Mouse (Mus musculus) neural tube, embryonic 15.5 days (tissue): Measurements from ENCODE around the gene Smurf2. TPM values are rescaled to one million over a fixed set of nuclear protein-coding genes. Genes with fewer than 3 reads are reported as not detected.
A peak's percentile ranks its signal among the peaks of the same experiment; 100 is the strongest.

ENCODE experiments used
- ATAC-seq: fragments of 200-750 bp; cut with Nextera tagmentation; 2 replicates; pipeline ENCODE4 v1.8.0; 2017; ENCODE audit warnings: mild to moderate bottlenecking, moderate TSS enrichment, moderate library complexity; ENCODE audit not compliant: low FRiP score
- H3K27ac ChIP-seq: fragments of 300-500 bp; sonication (generic); replicated peaks from 2 replicates; pipeline ENCODE4 v1.5.1; 2015; ENCODE audit warnings: mild to moderate bottlenecking, inconsistent platforms
- H3K27me3 ChIP-seq: fragments of 300-500 bp; sonication (generic); replicated peaks from 2 replicates; pipeline ENCODE4 v1.6.1; 2015; ENCODE audit warnings: inconsistent platforms
- H3K36me3 ChIP-seq: fragments of 300-500 bp; sonication (generic); 2 replicates; pipeline ENCODE4 v1.6.1; 2015; ENCODE audit warnings: inconsistent platforms
- H3K4me1 ChIP-seq: fragments of 300-500 bp; sonication (generic); 2 replicates; pipeline ENCODE4 v1.6.1; 2015; ENCODE audit warnings: inconsistent platforms
- H3K4me2 ChIP-seq: fragments of 300-500 bp; sonication (generic); 2 replicates; pipeline ENCODE4 v1.6.1; 2015; ENCODE audit warnings: inconsistent platforms, mild to moderate bottlenecking, moderate library complexity
- H3K4me3 ChIP-seq: fragments of 300-500 bp; sonication (generic); replicated peaks from 2 replicates; pipeline ENCODE4 v1.5.1; 2015; ENCODE audit warnings: mild to moderate bottlenecking, inconsistent platforms
- H3K9ac ChIP-seq: fragments of 300-500 bp; sonication (generic); replicated peaks from 2 replicates; pipeline ENCODE4 v1.6.1; 2015; ENCODE audit warnings: mild to moderate bottlenecking, inconsistent platforms
- H3K9me3 ChIP-seq: fragments of 300-500 bp; sonication (generic); replicated peaks from 2 replicates; pipeline ENCODE4 v1.6.1; 2016; ENCODE audit warnings: inconsistent platforms
- WGBS: fragments of 180-500 bp; shearing (Covaris S2); methylation state at CpG from one replicate; pipeline ENCODE4 v1.1.7; 2015; ENCODE audit warnings: mixed read lengths; 5-methylcytosine and 5-hydroxymethylcytosine counted together
- polyA plus RNA-seq: library from polyadenylated mRNA; unstranded; fragments of >200 nt; fragmentation: Nextera tagmentation; extraction: Ambion mirVana; gene quantifications from 2 replicates; pipeline ENCODE4 v1.2.1, GENCODE M21; 2015

Gene Smurf2
- polyA plus RNA-seq: 11.4 and 12.1 TPM in 2 replicates

DNA sequence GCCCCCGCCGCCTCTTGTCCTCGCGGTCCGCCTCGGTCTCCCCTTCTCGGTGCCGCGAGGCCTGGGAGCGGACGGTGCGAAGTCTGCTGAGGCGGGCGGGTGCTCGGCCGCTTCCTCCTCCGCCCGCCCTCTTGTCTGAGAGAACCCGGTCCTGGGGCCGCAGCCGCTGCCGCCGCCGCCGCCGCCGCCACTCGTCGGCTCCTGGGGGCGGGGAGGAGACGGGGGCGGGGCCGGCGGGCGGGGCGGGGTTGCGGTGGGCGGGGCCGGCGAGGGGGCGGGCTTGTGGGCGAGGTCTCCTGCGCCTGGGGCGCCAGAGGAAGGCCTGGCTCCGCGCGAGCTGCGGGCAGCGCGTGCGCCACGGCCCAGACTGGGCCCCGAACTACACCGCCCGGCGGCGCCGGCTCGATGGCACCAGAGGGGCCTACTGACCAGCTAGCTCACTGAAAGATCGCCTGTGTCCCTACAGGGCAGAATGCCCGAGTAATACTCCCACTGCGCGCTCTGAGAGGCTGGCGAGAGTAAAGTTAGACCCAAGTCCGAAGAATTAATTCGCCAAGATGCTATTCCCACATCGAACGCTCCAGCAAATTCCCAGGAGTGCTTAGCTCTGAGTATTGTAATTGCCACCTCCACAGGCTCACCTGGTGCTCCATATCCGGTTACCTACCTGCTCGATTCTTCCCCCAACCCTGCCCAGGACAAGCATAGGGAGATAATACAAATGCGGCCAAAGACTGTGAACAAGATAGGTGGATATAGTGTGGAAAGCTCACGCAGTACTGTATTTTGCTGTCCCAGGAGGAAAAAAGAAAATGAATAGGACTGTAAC, at the start of gene Smurf2:
Gene Smurf2 (minus strand): TSS at position 165 of the 829 bp plus-strand sequence.
- H3K27me3 ChIP-seq: no peaks in the 10 kb centered on the region
- H3K36me3 ChIP-seq: no peaks in the 10 kb centered on the region
- H3K27ac ChIP-seq: peak within 1 kb of the TSS; percentile 94
- H3K4me3 ChIP-seq: peak within 1 kb of the TSS; percentile 67
- H3K9me3 ChIP-seq: no peaks in the 10 kb centered on the region
- H3K4me2 ChIP-seq: peak within 1 kb of the TSS; percentile 66
- whole genome bisulfite sequencing: 5% methylated on average over 29 of the region's 72 CpGs
- ATAC-seq: peak; percentile 94
- H3K4me1 ChIP-seq: peaks cover 24% of the 10 kb centered on the region
- peak within 1 kb of the TSS; percentile 92 for H3K9ac ChIP-seq

DNA sequence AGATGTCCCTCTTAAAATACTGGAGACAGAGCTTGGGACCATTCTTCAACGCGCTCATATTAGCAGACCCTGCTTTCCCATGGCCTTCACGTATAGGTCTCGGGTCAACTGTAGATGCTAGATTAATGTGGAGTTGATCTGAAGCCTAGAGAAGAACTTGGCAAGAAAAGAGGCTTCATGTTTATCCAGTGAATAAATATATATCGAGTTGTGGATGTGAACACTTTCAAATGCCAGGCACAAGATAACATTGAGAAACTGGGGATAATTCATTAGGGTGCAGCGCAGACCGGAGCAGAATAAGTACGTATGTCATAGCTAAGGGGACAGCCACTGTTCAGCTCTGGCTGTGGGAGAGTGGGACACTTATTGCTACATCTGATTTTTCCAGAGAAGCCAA, 49.3 kb upstream of the Smurf2 start:
- H3K9me3 ChIP-seq: no peaks in the 10 kb centered on the region
- no peak for ATAC-seq
- H3K9ac ChIP-seq: no peak overlapping the region
- H3K36me3 ChIP-seq: no peaks in the 10 kb centered on the region
- no peaks in the 10 kb centered on the region for H3K4me1 ChIP-seq
- no peak overlapping the region for H3K27ac ChIP-seq
- H3K4me2 ChIP-seq: no peak overlapping the region
- H3K27me3 ChIP-seq: no peaks in the 10 kb centered on the region
- WGBS: 91% methylated on average over 8 of the region's 8 CpGs
- no peak overlapping the region for H3K4me3 ChIP-seq

DNA sequence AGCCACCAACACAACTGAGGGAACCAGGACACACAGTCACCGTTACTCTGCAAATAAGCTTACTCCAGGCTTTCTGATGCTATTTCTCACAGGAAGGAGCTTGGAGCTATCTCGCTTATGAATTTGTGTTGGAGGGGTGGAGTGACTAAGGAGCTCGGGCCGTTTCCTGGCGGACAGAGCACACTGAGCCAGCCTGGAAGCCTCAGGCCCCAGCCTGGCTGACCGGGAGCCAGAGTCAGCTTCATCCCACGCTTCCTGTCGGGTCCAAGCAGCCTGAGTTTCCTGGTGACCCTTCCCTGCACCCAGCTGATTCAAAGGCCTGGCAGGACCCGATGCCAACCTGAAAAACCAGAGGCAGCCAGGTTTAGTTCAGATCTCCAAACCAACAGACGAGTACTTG, 47.1 kb upstream of the Smurf2 start:
- ATAC-seq: no peak
- Histone ChIP-seq H3K4me3 (no peak overlapping the region), H3K9me3 (no peaks in the 10 kb centered on the region), H3K36me3 (no peaks in the 10 kb centered on the region), H3K9ac (no peak overlapping the region), H3K4me2 (no peak overlapping the region), H3K27ac (no peak overlapping the region), H3K27me3 (no peaks in the 10 kb centered on the region), H3K4me1 (no peaks in the 10 kb centered on the region)
- 80% methylated on average over 10 of the region's 10 CpGs for WGBS

DNA sequence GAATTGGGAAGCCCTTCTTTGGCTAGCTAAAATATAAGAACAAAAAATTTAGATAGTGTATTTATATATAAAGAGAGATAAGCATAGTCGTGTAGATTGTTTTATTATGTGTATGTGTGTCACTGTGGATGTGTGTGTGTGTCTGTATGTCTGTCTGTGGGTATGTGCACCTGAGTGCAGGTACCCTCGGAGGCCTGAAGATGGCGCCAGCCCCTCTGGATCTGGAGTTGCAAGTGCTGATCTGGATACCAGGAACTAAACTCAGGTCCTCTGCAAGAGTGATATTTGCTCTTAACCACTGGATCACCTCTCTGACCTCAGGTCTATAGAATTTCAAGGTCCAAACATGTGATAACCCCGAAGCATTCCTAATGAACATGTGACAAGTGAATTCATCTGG, 45.4 kb upstream of the Smurf2 start:
- H3K4me3 ChIP-seq: no peak overlapping the region
- no peak overlapping the region for H3K27ac ChIP-seq
- no peak for ATAC-seq
- H3K4me2 ChIP-seq: no peak overlapping the region
- no peak overlapping the region for H3K9ac ChIP-seq
- no peaks in the 10 kb centered on the region for H3K4me1 ChIP-seq
- WGBS: 92% methylated on average over 4 of the region's 4 CpGs
- no peaks in the 10 kb centered on the region for H3K36me3 ChIP-seq
- H3K27me3 ChIP-seq: no peaks in the 10 kb centered on the region
- no peaks in the 10 kb centered on the region for H3K9me3 ChIP-seq

DNA sequence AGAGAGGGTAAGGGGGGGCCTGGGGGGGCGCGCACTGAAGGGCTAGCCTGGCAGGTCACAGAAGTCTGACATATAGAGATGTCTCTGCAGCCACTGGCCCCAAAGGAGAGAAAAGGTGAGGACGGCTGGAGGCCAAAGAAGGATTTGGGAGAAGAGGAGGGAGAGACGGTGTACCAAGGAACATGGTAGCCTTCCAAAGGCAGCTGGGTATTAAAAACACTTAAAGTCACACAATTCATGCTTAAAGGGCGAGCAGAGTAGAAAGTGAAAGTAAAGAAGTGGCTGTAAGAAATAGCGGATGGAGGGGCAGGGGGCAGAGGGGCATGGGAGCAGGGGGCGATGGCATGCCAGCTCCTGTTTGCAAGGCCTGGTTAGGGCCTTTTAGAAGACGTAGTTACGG, 41.8 kb upstream of the Smurf2 start:
- no peak for ATAC-seq
- 87% methylated on average over 9 of the region's 9 CpGs for WGBS
- H3K4me2 ChIP-seq: no peak overlapping the region
- H3K4me1 ChIP-seq: no peaks in the 10 kb centered on the region
- no peaks in the 10 kb centered on the region for H3K9me3 ChIP-seq
- no peak overlapping the region for H3K9ac ChIP-seq
- H3K4me3 ChIP-seq: no peak overlapping the region
- H3K36me3 ChIP-seq: no peaks in the 10 kb centered on the region
- H3K27me3 ChIP-seq: no peaks in the 10 kb centered on the region
- H3K27ac ChIP-seq: no peak overlapping the region

DNA sequence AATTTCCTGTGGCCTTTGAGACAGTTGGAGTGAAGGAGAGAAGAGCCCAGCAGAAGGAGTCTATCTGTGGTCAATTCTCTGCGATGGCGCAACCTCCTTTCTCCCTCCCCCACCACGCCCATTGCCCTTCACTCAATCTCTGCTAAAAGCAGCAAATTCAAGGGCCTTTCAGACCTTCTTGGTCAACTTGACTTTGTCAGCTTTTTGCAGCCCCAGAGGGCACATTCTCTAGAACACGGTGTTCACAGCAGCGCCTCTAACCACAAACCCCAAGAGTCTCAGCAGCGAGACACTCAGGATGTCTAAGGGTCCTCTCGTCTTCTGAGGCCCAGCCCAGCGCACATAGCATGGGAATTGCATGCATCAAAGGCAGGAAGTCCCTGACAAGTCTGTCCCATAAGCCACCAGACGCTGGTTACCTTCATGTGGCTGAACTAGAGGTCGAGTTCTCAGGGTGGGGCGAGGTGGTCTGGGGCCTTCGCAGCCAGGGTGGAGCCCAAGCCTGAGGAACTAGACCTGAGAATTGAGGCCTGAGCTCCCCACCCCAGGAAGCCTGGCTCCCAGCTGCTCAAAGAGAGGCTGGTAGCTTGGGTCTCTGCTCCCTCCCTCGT, 41.1 kb upstream of the Smurf2 start:
- Histone ChIP-seq H3K9me3 (no peaks in the 10 kb centered on the region), H3K4me3 (no peak overlapping the region), H3K4me1 (no peaks in the 10 kb centered on the region), H3K36me3 (no peaks in the 10 kb centered on the region), H3K27ac (no peak overlapping the region), H3K4me2 (no peak overlapping the region), H3K9ac (no peak overlapping the region), H3K27me3 (no peaks in the 10 kb centered on the region)
- WGBS: 78% methylated on average over 13 of the region's 13 CpGs
- no peak for ATAC-seq

DNA sequence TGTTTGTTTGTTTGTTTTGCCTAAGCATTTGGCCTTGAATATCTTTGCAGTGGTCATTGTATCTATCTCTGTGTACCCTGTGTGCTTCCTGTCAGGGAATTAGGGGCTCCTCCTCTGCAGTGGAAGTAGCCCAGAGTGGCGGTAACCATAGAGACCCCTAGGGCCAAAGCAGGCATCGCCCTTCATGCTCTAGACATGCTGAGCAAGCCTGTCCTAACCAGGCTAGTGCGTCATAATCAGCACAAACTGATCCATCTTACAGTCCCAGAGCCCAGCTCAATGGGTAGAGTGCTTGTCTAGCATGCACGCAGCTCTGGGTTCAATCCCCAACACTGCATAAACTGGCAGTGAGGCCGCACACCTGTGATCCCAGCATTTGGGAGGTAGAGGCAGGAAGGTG, 38.6 kb upstream of the Smurf2 start:
- Histone ChIP-seq H3K9me3 (no peaks in the 10 kb centered on the region), H3K36me3 (no peaks in the 10 kb centered on the region), H3K27ac (no peak overlapping the region), H3K9ac (no peak overlapping the region), H3K27me3 (no peaks in the 10 kb centered on the region), H3K4me2 (no peak overlapping the region), H3K4me1 (no peaks in the 10 kb centered on the region), H3K4me3 (no peak overlapping the region)
- 81% methylated on average over 5 of the region's 5 CpGs for WGBS
- no peak for ATAC-seq

DNA sequence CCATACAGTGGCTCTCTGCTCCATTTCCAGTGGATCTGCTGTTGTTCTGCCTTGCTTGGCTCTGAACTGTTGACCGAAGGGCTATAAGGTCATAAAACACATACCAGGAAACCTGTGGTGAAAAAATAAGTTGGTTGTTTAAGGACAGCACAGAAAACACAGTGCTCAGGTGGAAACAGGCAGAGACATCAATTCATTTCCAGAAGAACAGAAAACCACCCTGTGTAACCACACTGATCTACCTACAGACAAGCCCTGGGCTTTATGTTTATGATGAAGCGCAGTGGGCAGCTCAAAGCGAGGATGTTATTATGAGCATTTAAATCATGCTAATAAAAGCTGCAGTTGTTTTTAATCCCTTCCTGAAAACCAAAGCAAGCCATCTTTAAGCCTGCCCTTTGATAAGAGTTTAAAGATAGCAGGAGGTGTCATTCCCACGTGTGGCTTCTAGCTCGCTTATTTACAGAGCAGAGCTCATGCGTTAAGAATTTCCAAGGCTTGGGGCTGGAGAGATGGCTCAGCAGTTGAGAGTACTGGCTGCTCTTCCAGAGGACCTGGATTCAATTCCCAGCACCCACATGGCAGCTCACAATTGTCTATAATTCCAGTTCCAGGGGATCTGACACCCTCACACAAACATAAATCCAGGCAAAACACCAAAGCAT, 38.0 kb upstream of the Smurf2 start:
- no peak overlapping the region for H3K4me2 ChIP-seq
- H3K4me1 ChIP-seq: no peaks in the 10 kb centered on the region
- no peak overlapping the region for H3K27ac ChIP-seq
- no peaks in the 10 kb centered on the region for H3K27me3 ChIP-seq
- no peaks in the 10 kb centered on the region for H3K9me3 ChIP-seq
- no peak for ATAC-seq
- H3K36me3 ChIP-seq: no peaks in the 10 kb centered on the region
- WGBS: 82% methylated on average over 6 of the region's 6 CpGs
- no peak overlapping the region for H3K4me3 ChIP-seq
- H3K9ac ChIP-seq: no peak overlapping the region

DNA sequence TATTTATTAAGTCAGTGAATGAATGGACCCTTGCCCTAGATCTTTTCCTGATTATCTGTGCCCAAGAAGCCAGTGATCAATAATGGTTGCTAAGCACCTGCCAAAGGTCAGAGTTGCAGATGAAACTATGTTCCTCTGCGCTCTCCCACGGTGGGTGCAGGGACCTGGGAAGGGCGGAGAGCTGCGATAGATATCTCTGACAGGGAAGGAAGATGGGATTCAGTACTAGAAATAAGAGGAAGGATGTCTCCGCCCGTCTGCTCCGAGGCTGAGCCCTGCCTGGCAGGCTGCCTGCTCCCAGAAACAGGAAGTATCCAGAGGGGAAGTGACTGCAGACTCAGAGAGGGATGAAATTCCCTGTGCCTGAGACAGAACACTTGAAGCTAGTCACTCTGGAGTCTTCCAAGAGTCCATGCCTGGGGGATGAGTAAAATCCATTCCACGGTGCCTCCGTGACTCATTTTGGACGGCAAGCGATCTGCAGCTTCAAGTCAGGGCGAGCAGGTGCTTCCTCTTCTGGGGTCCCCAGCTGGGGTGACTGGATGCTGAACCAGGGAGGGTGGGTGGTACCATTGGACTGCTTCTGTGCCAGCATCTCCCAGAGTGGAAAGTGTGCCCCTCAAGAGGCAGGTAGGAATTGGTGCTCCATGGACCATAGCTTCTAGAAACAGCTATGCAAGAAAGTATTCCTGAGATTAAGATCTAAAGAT, 36.9 kb upstream of the Smurf2 start:
- WGBS: 82% methylated on average over 12 of the region's 12 CpGs
- no peak overlapping the region for H3K4me2 ChIP-seq
- no peak overlapping the region for H3K4me3 ChIP-seq
- H3K27ac ChIP-seq: peak overlapping the region; percentile 46; the same call in 1 of the 2 replicates
- ATAC-seq: no peak
- no peaks in the 10 kb centered on the region for H3K9me3 ChIP-seq
- H3K27me3 ChIP-seq: no peaks in the 10 kb centered on the region
- no peaks in the 10 kb centered on the region for H3K36me3 ChIP-seq
- no peaks in the 10 kb centered on the region for H3K4me1 ChIP-seq
- no peak overlapping the region for H3K9ac ChIP-seq

DNA sequence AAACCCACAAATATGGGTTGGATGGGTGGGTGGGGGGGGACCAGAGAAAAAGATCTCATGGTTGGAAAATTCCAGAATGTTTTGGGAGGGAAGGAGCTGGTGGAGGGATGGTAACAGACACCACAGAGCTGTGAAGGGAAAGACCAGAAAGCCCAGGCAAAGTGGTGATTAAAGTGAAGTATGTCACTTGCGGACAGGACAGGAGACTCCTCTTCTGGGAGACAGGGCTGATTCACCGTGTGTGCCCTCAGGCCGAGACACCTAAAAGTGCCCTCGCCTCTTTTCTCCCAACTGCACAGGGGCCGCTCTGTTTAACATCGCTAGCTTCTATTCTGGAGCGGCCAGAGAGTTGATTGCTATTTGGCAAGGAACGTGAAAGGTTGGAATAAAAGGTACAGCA, 34.1 kb upstream of the Smurf2 start:
- H3K27ac ChIP-seq: no peak overlapping the region
- no peak overlapping the region for H3K4me3 ChIP-seq
- no peaks in the 10 kb centered on the region for H3K27me3 ChIP-seq
- ATAC-seq: no peak
- 73% methylated on average over 8 of the region's 8 CpGs for WGBS
- no peak overlapping the region for H3K9ac ChIP-seq
- no peaks in the 10 kb centered on the region for H3K36me3 ChIP-seq
- H3K4me1 ChIP-seq: no peaks in the 10 kb centered on the region
- H3K4me2 ChIP-seq: no peak overlapping the region
- H3K9me3 ChIP-seq: no peaks in the 10 kb centered on the region

DNA sequence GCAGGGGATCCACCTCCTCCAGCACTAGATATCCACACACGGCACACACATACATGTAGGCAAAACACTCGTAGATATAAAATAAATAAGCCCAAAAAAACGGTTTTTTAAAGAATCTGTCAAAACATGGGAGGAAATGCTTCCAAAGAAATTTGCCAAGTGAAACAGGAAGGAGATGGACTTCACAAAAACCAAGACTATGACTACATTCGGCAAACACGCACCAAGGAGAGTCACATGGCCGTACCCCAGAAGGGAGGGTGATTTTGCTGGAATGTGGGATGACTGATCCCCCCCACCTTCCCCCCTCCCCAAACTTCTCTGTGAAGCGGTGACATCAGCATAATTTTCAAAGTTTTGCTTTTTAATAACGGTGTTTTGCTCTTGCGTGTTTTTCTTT, 33.6 kb upstream of the Smurf2 start:
- H3K9ac ChIP-seq: no peak overlapping the region
- WGBS: 81% methylated on average over 9 of the region's 9 CpGs

More for the DNA sequence above, 33.6 kb upstream of the Smurf2 start:
- ATAC-seq: no peak
- Histone ChIP-seq H3K4me1 (no peaks in the 10 kb centered on the region), H3K27ac (no peak overlapping the region), H3K4me3 (no peak overlapping the region), H3K27me3 (no peaks in the 10 kb centered on the region), H3K4me2 (no peak overlapping the region), H3K9me3 (no peaks in the 10 kb centered on the region), H3K36me3 (no peaks in the 10 kb centered on the region)
